Mouse (Mus musculus): ENCODE measurements around the gene Cct7.

The Cct7 gene

GRCm38 (mm10) chr6:85452816-85453215 lies 1.5 kb downstream of the Cct7 start:
- no peak for DNase-seq

- DNase-seq: no peak
Observed at GRCm38 (mm10) chr6:85459621-85460020, 8.3 kb downstream of the Cct7 start.

- no peak for DNase-seq
Observed at GRCm38 (mm10) chr6:85465381-85465780, 14.1 kb downstream of the Cct7 start.

DNA sequence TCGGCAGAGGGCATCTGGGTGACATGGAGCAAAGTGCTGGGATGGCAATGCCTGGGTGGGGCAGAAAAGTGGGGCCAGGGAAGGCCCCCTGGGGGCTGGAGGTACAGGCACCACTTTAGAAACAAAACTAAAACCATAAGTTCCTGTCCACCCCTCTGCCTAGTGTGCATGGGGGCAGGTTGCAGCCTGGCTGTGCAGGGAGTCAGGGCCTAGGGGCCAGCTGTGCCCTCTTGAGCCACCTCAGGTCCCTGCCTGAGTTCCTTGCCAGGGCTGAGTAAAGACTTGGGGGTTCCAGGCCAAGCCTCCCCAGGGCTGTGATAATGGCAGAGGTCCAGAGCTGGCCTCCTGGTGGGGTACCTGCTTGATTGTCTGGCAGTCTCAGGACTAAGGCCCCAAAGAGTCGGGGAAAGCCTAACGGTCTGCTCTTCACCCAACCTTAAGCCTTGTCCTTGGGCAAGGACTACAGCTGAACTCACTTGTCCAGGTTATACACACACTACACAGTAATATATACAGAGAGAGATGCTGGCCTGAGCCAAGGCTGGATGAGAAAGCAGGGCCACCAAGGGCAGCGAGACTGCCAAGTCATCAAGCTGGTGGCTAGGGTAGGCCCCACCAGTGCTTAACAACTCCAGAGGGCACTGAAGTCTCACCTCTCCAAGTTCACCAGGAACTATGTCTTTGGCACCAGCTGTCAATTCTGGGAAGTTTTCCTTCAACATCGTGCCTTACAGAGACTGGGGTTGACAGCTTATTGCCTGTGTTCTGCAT lies 18.5 kb downstream of the Cct7 start:
- DNase-seq: no peak

DNA sequence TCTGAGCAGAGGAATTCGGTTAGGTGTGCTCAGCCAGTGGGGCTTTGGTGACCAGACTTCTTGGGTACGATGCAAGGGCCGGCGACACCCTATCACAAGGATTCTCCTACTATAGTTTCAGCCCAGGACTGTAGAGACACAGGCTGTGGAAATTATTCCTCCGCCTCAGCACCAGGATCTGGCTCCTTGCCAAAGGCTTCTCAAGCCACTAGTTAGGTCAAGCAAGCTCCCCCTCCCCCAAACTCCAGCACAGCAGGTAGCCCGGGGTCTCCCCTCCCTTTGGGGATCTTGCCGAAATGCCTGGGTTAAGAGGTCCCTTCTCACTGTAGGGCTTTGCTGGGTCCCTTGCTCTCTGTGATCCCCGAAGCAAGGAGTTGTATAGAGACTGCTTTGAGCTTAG lies 20.6 kb downstream of the Cct7 start:
- no peak for DNase-seq

DNA sequence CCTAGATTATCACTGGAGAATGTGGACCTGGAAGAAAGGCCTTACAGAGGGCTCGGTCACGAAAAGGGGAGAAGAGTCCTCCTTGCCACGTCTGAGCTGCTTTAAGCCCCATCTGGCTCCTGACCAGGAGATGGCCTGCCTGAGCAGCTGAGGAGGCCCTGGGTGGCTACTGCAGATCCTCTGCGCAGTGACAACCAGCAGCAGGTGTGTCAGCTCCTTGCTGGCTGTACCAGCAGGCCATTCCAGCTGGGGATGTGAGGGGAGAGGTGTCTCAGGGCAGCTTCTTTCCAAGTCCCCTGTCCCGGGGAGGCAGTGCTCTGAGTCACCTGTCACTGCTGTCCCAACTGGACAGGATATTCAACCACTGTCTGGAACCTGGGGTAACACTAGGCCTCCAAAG lies 21.2 kb downstream of the Cct7 start:
- no peak for DNase-seq

GRCm38 (mm10) chr6:85475581-85475980 lies 24.3 kb downstream of the Cct7 start:
- no peak for DNase-seq

DNA sequence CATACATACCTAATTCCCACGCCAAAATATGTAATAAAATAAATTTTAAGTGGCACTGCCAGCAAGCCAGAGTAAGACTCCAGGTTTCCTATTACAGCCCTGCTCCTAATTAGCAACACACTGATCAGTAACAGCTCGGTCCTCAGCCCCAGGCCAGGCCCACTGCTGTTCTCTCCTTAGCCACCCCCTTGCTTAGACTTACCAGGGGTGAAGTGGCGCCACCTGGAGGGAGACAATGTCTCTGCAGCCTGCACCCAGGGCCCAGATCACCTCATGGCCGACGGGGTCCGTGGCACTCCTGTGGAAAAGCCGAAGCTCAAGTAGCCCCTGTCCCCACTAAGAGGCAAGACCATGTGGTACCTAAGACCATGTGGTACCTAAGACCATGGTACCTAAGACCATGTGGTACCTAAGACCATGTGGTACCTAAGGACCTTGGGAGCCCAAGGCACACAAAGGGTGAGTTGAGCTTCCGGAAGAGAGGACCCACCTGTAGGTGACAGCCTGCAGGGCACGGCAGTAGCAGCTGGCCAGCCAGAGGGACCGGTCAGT lies 26.1 kb downstream of the Cct7 start:
- no peak for DNase-seq

GRCm38 (mm10) chr6:85478416-85478815 lies 27.1 kb downstream of the Cct7 start:
- no peak for DNase-seq

DNA sequence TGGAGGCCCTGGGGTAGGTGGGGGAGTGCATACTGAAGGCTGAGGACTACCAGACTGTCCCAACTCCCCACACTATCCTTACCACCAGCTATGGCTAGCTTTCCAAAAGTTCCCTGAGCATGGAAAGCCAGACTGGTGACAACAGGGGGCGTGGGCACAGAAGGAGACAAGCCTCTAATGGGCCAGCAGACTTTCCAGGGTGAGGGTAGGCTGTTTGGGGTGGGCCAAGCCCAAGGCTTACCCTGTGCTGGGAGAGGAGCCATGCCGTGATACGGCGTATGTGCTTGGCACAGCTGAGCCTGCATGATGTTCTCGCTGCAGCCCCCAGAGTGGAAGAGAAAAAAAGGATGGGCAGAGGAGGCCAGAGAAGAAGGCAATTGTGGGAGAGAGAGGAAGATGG lies 28.7 kb downstream of the Cct7 start:
- no peak for DNase-seq

DNA sequence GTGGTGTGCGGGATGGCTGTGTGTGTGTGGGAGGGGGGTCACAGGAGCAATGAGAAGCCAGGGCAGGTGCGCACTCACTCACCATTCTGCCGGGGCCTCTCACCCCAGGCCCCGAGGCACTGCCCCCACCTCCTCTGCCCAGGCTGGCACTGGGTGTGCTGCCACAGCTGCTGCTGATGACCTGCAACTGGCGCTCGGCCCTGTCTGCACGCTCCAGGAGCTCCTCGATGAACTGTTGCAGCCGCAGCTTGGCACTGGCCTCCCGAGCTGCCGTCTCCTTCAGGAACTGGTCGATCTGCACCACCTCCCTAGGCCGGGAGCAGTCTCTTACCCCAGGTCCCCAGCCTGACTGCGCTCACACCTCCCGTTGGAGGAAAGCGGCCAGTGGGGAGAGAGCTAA lies 29.4 kb downstream of the Cct7 start:
- DNase-seq: no peak

GRCm38 (mm10) chr6:85483843-85484721 lies 32.8 kb downstream of the Cct7 start:
- DNase-seq: peak; percentile 40

- no peak for DNase-seq
Observed at GRCm38 (mm10) chr6:85485738-85486137, 34.4 kb downstream of the Cct7 start.

GRCm38 (mm10) chr6:85488510-85488909 lies 37.2 kb downstream of the Cct7 start:
- no peak for DNase-seq

GRCm38 (mm10) chr6:85489717-85490116 lies 38.4 kb downstream of the Cct7 start:
- DNase-seq: no peak

DNA sequence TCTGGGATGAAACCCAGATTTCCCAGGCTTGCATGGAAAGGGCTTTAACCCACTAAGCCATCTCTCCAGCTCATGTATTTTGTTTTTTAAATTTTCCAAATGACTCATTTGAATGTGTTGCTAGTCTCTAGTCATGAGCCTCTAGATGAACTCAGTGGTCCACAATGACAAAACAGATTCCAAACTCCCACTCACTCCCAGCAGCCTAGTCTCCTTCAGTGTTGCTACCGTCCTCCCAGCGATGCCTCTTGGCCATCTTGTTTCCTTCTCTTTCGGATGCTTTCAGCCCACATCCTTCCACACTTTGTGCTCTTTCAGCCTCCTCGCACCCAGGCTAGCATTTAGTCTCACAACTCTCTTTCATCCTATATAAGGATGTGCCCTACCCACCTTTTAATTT lies 38.9 kb downstream of the Cct7 start:
- DNase-seq: no peak

DNA sequence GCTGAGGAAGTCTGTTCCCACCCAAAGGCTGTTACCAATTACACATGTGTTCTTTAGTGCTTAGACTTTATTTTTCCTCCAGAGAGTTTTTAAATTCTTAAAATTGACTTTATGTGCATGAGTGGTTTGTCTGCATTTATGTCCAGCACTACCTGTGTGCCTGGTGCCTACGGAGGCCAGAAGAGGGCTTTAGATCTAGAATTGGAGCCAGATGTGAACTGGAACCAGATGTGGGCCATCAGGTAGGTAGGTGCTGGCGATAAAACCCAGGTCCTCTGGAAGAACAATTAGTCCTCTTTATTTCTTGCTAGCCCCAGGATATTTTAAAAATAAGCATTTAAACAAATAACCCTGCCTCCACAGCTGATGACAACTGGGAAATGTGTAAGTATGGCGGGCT lies 40.3 kb downstream of the Cct7 start:
- no peak for DNase-seq

GRCm38 (mm10) chr6:85496976-85497375 lies 45.7 kb downstream of the Cct7 start:
- DNase-seq: no peak

DNA sequence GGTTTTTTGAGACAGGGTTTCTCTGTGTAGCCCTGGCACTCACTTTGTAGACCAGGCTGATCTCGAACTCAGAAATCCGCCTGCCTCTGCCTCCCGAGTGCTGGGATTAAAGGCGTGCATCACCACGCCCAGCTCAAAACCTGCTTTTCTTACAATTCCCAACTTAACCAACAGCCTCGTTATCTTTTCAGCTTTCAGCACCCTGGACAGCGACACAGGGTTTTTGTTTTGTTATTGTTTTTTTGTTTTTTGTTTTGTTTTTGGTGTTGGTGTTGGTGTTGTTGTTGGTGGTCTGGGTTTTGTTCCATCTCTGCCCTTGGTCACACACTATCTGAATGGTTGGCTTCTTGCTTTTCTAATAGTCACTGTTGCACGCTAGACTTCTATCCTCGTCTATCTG lies 46.8 kb downstream of the Cct7 start:
- DNase-seq: no peak

- no peak for DNase-seq
Observed at GRCm38 (mm10) chr6:85500416-85500815, 49.1 kb downstream of the Cct7 start.

GRCm38 (mm10) chr6:85501571-85502102 lies 50.3 kb downstream of the Cct7 start:
- no peak for DNase-seq

- peak; percentile 43 for DNase-seq
Observed at GRCm38 (mm10) chr6:85502103-85502910, 51.0 kb downstream of the Cct7 start.

GRCm38 (mm10) chr6:85502911-85503250 lies 51.6 kb downstream of the Cct7 start, which contains the start of gene Fbxo41:
Fbxo41 (minus strand) TSS chr6:85502994.
- DNase-seq: peak; percentile 69

Measured in cerebellum, adult 8-10 months (tissue).